Mouse (Mus musculus) thymus, adult 2 months (tissue): Measurements from ENCODE around the gene Scn10a.

Source experiments
- CTCF ChIP-seq: fragments of 200-500 bp; IDR thresholded peaks from 2 replicates; pipeline ENCODE4 v1.5.1; 2012; ENCODE audit warnings: mild to moderate bottlenecking, control low read depth, low read length, moderate library complexity, borderline replicate concordance; ENCODE audit not compliant: control insufficient read depth, poor library complexity, insufficient read depth; ENCODE audit errors: extremely low read depth
- POLR2A ChIP-seq: fragments of 200-500 bp; IDR thresholded peaks from 2 replicates; pipeline ENCODE4 v1.6.1; 2012; ENCODE audit warnings: mild to moderate bottlenecking, low read length, control low read depth, moderate library complexity; ENCODE audit not compliant: control insufficient read depth, poor library complexity, insufficient read depth; ENCODE audit errors: extremely low read depth

- no peak for TF ChIP-seq CTCF
- TF ChIP-seq POLR2A = no peak
Measured at GRCm38 (mm10) chr9:119578636-119579438, 140.3 kb downstream of the Scn10a start, which contains the start of gene Scn5a.
